Mouse (Mus musculus): ENCODE measurements around the gene Repin1. TPM values are rescaled to one million over a fixed set of nuclear protein-coding genes. Genes with fewer than 3 reads are reported as not detected.

Repin1 gene
- polyA plus RNA-seq, 1 experiment from 2014 or later: 37.4 TPM

GRCm38 (mm10) chr6:48645660-48646308, 52.1 kb downstream of the Repin1 start:
- Histone ChIP-seq H3K9ac (ENCODE audit: low read depth, low read length) (no peak overlapping the region), H3K36me3 (ENCODE audit: insufficient read depth, low read length) (no peaks in the 10 kb centered on the region), H3K27me3 (ENCODE audit: insufficient read depth, low read length) (no peaks in the 10 kb centered on the region), H3K9me3 (replicated peaks; ENCODE audit: low read length) (no peaks in the 10 kb centered on the region), H3K4me2 (ENCODE audit: low read length) (0 out of 2 replicates have a peak overlapping the region, but pooled peaks have one; percentile 2), H3K4me3 (replicated peaks; ENCODE audit: low read depth, low read length) (no peak overlapping the region), H3K27ac (no peak overlapping the region), H3K4me1 (replicated peaks; ENCODE audit: insufficient read depth, low read length) (no peaks in the 10 kb centered on the region)
- ATAC-seq (replicated peaks; ENCODE audit: low FRiP score, low read depth) (0 out of 2 replicates have a peak, but pooled peaks have one; percentile 34), DNase-seq (ENCODE audit: low spot score) (peak; percentile 89)
- 7% methylated on average over 12 of the region's 12 CpGs for WGBS
- TF ChIP-seq CTCF (IDR thresholded peaks at IDR 0.05; ENCODE audit: low read depth): peak; percentile 87

GRCm38 (mm10) chr6:48646309-48646690, 52.6 kb downstream of the Repin1 start:
- TF ChIP-seq CTCF (IDR thresholded peaks at IDR 0.05; ENCODE audit: low read depth): no peak
- no peak overlapping the region for H3K9ac ChIP-seq (ENCODE audit: low read depth, low read length)
- no peak overlapping the region for H3K27ac ChIP-seq
- no peak overlapping the region for H3K4me2 ChIP-seq (ENCODE audit: low read length)
- no peaks in the 10 kb centered on the region for H3K4me1 ChIP-seq (replicated peaks; ENCODE audit: insufficient read depth, low read length)
- no peak overlapping the region for H3K4me3 ChIP-seq (replicated peaks; ENCODE audit: low read depth, low read length)
- H3K36me3 ChIP-seq (ENCODE audit: insufficient read depth, low read length): no peaks in the 10 kb centered on the region
- no peak for DNase-seq (ENCODE audit: low spot score)
- WGBS: 83% methylated on average over 4 of the region's 4 CpGs
- H3K27me3 ChIP-seq (ENCODE audit: insufficient read depth, low read length): no peaks in the 10 kb centered on the region
- ATAC-seq (replicated peaks; ENCODE audit: low FRiP score, low read depth): no peak
- no peaks in the 10 kb centered on the region for H3K9me3 ChIP-seq (replicated peaks; ENCODE audit: low read length)

DNA sequence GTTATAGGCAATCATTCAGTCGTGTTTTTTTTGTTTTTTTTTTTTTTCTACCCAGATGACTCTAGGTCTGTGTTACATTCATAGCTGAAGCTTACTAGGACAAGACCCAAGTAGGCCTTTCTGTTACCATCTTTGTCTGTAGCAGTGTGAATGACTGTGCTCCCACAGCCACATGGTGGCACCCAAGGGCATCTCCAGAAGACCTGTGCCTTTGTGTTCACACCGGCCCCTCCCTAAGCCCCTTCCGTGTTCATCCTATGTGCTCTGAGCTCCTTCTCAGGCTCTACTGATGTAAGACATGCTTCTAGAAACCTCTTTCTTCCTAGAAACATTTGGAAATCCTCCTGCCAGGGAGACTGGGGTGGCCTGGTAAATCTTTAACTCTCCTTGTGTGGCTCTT, 53.3 kb downstream of the Repin1 start, which contains the start of gene Gimap8:
Gene Gimap8, plus strand, starts transcription at position 240 of the 400 bp plus-strand sequence.
- peak; percentile 67 for DNase-seq (ENCODE audit: low spot score)
- no peak within 1 kb of the TSS for H3K4me3 ChIP-seq (replicated peaks; ENCODE audit: low read depth, low read length)
- no peaks in the 10 kb centered on the region for H3K9me3 ChIP-seq (replicated peaks; ENCODE audit: low read length)
- no peaks in the 10 kb centered on the region for H3K27me3 ChIP-seq (ENCODE audit: insufficient read depth, low read length)
- H3K9ac ChIP-seq (ENCODE audit: low read depth, low read length): no peak within 1 kb of the TSS
- WGBS: 29% methylated on average over 3 of the region's 3 CpGs
- TF ChIP-seq CTCF (IDR thresholded peaks at IDR 0.05; ENCODE audit: low read depth): peak; percentile 71
- H3K4me1 ChIP-seq (replicated peaks; ENCODE audit: insufficient read depth, low read length): no peaks in the 10 kb centered on the region
- H3K27ac ChIP-seq: no peak within 1 kb of the TSS
- H3K4me2 ChIP-seq (ENCODE audit: low read length): peak within 1 kb of the TSS; percentile 21; the same call in 1 of the 2 replicates
- 0 out of 2 replicates have a peak, but pooled peaks have one; percentile 42 for ATAC-seq (replicated peaks; ENCODE audit: low FRiP score, low read depth)
- H3K36me3 ChIP-seq (ENCODE audit: insufficient read depth, low read length): no peaks in the 10 kb centered on the region

GRCm38 (mm10) chr6:48647611-48648010, 53.9 kb downstream of the Repin1 start:
- no peak for TF ChIP-seq CTCF (IDR thresholded peaks at IDR 0.05; ENCODE audit: low read depth)
- H3K4me3 ChIP-seq (replicated peaks; ENCODE audit: low read depth, low read length): no peak overlapping the region
- H3K4me2 ChIP-seq (ENCODE audit: low read length): peak overlapping the region; percentile 21; the same call in 1 of the 2 replicates
- H3K36me3 ChIP-seq (ENCODE audit: insufficient read depth, low read length): no peaks in the 10 kb centered on the region
- no peak overlapping the region for H3K27ac ChIP-seq
- ATAC-seq (replicated peaks; ENCODE audit: low FRiP score, low read depth) (0 out of 2 replicates have a peak, but pooled peaks have one; percentile 29), DNase-seq (ENCODE audit: low spot score) (no peak)
- no peak overlapping the region for H3K9ac ChIP-seq (ENCODE audit: low read depth, low read length)
- H3K4me1 ChIP-seq (replicated peaks; ENCODE audit: insufficient read depth, low read length): no peaks in the 10 kb centered on the region
- 73% methylated on average over 2 of the region's 2 CpGs for WGBS
- no peaks in the 10 kb centered on the region for H3K9me3 ChIP-seq (replicated peaks; ENCODE audit: low read length)
- no peaks in the 10 kb centered on the region for H3K27me3 ChIP-seq (ENCODE audit: insufficient read depth, low read length)

Other genes starting within 250 kb of the Repin1 start
- gene Krba1, start 198.3 kb upstream of the Repin1 start, polyA plus RNA-seq (2015; fragmentation: Nextera tagmentation; extraction: Ambion mirVana): 15.7 and 16.0 TPM in 2 replicates
- 27.9 and 33.4 TPM in 2 replicates for gene Zfp467, start 148.1 kb upstream of the Repin1 start, polyA plus RNA-seq (2015; fragmentation: Nextera tagmentation; extraction: Ambion mirVana)
- gene Sspo, start 145.7 kb upstream of the Repin1 start, polyA plus RNA-seq (2015; fragmentation: Nextera tagmentation; extraction: Ambion mirVana): 0.46 and 0.64 TPM in 2 replicates
- 31.1 and 34.6 TPM in 2 replicates for gene Atp6v0e2, start 56.3 kb upstream of the Repin1 start, polyA plus RNA-seq (2015; fragmentation: Nextera tagmentation; extraction: Ambion mirVana)
- gene Lrrc61, start 39.1 kb upstream of the Repin1 start, polyA plus RNA-seq (2015; fragmentation: Nextera tagmentation; extraction: Ambion mirVana): 11.5 and 11.9 TPM in 2 replicates
- gene Rarres2, start 21.1 kb upstream of the Repin1 start, polyA plus RNA-seq (2015; fragmentation: Nextera tagmentation; extraction: Ambion mirVana): 66.8 and 80.3 TPM in 2 replicates
- gene Gm45021, start 4.3 kb upstream of the Repin1 start, polyA plus RNA-seq (2015; fragmentation: Nextera tagmentation; extraction: Ambion mirVana): 0.38 TPM in 1 of 2 replicates, not detected in the other
- gene Gm44965, start 58 bp downstream of the Repin1 start, polyA plus RNA-seq (2015; fragmentation: Nextera tagmentation; extraction: Ambion mirVana): not detected in 2 replicates
- gene Zfp775, start 8.2 kb downstream of the Repin1 start, polyA plus RNA-seq (2015; fragmentation: Nextera tagmentation; extraction: Ambion mirVana): 6.4 and 7.7 TPM in 2 replicates
- gene AI854703, start 32.9 kb downstream of the Repin1 start, polyA plus RNA-seq (2015; fragmentation: Nextera tagmentation; extraction: Ambion mirVana): 7.1 and 7.9 TPM in 2 replicates
- gene Gimap8, start 53.4 kb downstream of the Repin1 start, polyA plus RNA-seq (2015; fragmentation: Nextera tagmentation; extraction: Ambion mirVana): 4.2 and 4.5 TPM in 2 replicates
- gene Gimap9, start 82.2 kb downstream of the Repin1 start, polyA plus RNA-seq (2015; fragmentation: Nextera tagmentation; extraction: Ambion mirVana): 13.7 and 15.2 TPM in 2 replicates
- gene Gimap4, start 90.7 kb downstream of the Repin1 start, polyA plus RNA-seq (2015; fragmentation: Nextera tagmentation; extraction: Ambion mirVana): 71.3 and 75.4 TPM in 2 replicates
- gene Gimap6, start 114.3 kb downstream of the Repin1 start, polyA plus RNA-seq (2015; fragmentation: Nextera tagmentation; extraction: Ambion mirVana): 60.1 and 60.6 TPM in 2 replicates
- 2.7 and 3.2 TPM in 2 replicates for gene Gm28053, start 124.7 kb downstream of the Repin1 start, polyA plus RNA-seq (2015; fragmentation: Nextera tagmentation; extraction: Ambion mirVana)
- gene Gimap7, start 124.7 kb downstream of the Repin1 start, polyA plus RNA-seq (2015; fragmentation: Nextera tagmentation; extraction: Ambion mirVana): 0.10 and 0.14 TPM in 2 replicates
- 26.8 and 29.7 TPM in 2 replicates for gene Gimap1, start 145.2 kb downstream of the Repin1 start, polyA plus RNA-seq (2015; fragmentation: Nextera tagmentation; extraction: Ambion mirVana)
- gene Gimap5, start 152.3 kb downstream of the Repin1 start, polyA plus RNA-seq (2015; fragmentation: Nextera tagmentation; extraction: Ambion mirVana): 26.4 and 32.2 TPM in 2 replicates
- gene Gimap3, start 177.0 kb downstream of the Repin1 start, polyA plus RNA-seq (2015; fragmentation: Nextera tagmentation; extraction: Ambion mirVana): 0.13 and 0.17 TPM in 2 replicates
- 315 and 333 TPM in 2 replicates for gene Tmem176a, start 247.0 kb downstream of the Repin1 start, polyA plus RNA-seq (2015; fragmentation: Nextera tagmentation; extraction: Ambion mirVana)
- gene Tmem176b, start 247.6 kb downstream of the Repin1 start, polyA plus RNA-seq (2015; fragmentation: Nextera tagmentation; extraction: Ambion mirVana): 669 and 685 TPM in 2 replicates